Mouse (Mus musculus) macrophage (primary cell): Measurements from ENCODE around the gene Usp3. TPM values are rescaled to one million over a fixed set of nuclear protein-coding genes. Genes with fewer than 3 reads are reported as not detected.

Source experiments
- H3K27ac ChIP-seq: fragments of 350-480 bp; formaldehyde crosslinking; 2 replicates; pipeline ENCODE4 v1.9.0; 2021
- H3K36me3 ChIP-seq: fragments of 350-480 bp; formaldehyde crosslinking; 2 replicates; pipeline ENCODE4 v1.9.0; 2021; ENCODE audit errors: inconsistent target
- H3K4me3 ChIP-seq: fragments of 350-480 bp; formaldehyde crosslinking; 2 replicates; pipeline ENCODE4 v1.9.0; 2021; ENCODE audit errors: inconsistent target
- H3K79me2 ChIP-seq: fragments of 350-480 bp; formaldehyde crosslinking; 2 replicates; pipeline ENCODE4 v1.9.0; 2021; ENCODE audit errors: inconsistent target
- WGBS: methylation state at CpG from one replicate; pipeline ENCODE4 v1.1.7; 2026; ENCODE audit warnings: inconsistent platforms; ENCODE audit not compliant: missing documents; 5-methylcytosine and 5-hydroxymethylcytosine counted together
- polyA plus RNA-seq: library from polyadenylated mRNA; stranded (reverse); fragments of 250-400 nt; gene quantifications from 3 replicates; pipeline ENCODE4 v1.2.4, GENCODE M21; 2018; ENCODE audit warnings: inconsistent platforms
- total RNA-seq, 78 experiments: library from RNA; depleted of rRNA; stranded (reverse); fragments of 250-400 nt; gene quantifications; 1 replicate in 9 of 78; 2 replicates in 24 of 78; 3 replicates in 43 of 78; 4 replicates in 2 of 78; pipeline ENCODE4 v1.2.4; 2018; ENCODE audit warnings: inconsistent platforms in 56 of 78

Gene Usp3
- 100 to 1,000 TPM in 2 of 26 experiments, 10 to 100 TPM in 24; 58.9 to 102 (median 79.8) TPM for total RNA-seq (2018; cell fraction: chromatin; rRNA removed)
- 10 to 100 TPM; 17.1 to 31.7 (median 25.2) TPM for total RNA-seq (2018; cell fraction: cytosol; rRNA removed)
- total RNA-seq (2018; cell fraction: nucleus; rRNA removed) = 10 to 100 TPM; 28.6 to 60.1 (median 44.0) TPM
- 14.6 to 26.5 TPM (median 21.3 TPM) in 3 replicates for polyA plus RNA-seq

GRCm38 (mm10) chr9:66592708-66593612 is at the start of gene Usp3:
Gene Usp3 (minus strand): TSS chr9:66593142.
- Histone ChIP-seq H3K36me3 (no peaks in the 10 kb centered on the region), H3K79me2 (peaks cover 42% of the 10 kb centered on the region), H3K4me3 (peak within 1 kb of the TSS; percentile 80), H3K27ac (peak within 1 kb of the TSS; percentile 89)
- 0% methylated on average over 69 of the region's 73 CpGs for WGBS

GRCm38 (mm10) chr9:66640491-66640890 is 47.5 kb upstream of the Usp3 start:
- no peaks in the 10 kb centered on the region for H3K36me3 ChIP-seq
- H3K79me2 ChIP-seq = no peaks in the 10 kb centered on the region
- no peak overlapping the region for H3K4me3 ChIP-seq
- no peak overlapping the region for H3K27ac ChIP-seq
- WGBS = 69% methylated on average over 7 of the region's 7 CpGs

- Histone ChIP-seq H3K79me2 (no peaks in the 10 kb centered on the region), H3K4me3 (no peak overlapping the region), H3K36me3 (no peaks in the 10 kb centered on the region), H3K27ac (no peak overlapping the region)
- 96% methylated on average over 2 of the region's 2 CpGs for WGBS
These were observed 46.7 kb upstream of the Usp3 start for GRCm38 (mm10) chr9:66639626-66640025.

GRCm38 (mm10) chr9:66632441-66632840 is 39.5 kb upstream of the Usp3 start:
- Histone ChIP-seq H3K36me3 (no peaks in the 10 kb centered on the region), H3K27ac (no peak overlapping the region), H3K79me2 (no peaks in the 10 kb centered on the region), H3K4me3 (no peak overlapping the region)
- 92% methylated on average over 1 of the region's 1 CpGs for WGBS

GRCm38 (mm10) chr9:66630931-66631330 is 38.0 kb upstream of the Usp3 start:
- WGBS = 100% methylated on average over 1 of the region's 1 CpGs
- no peak overlapping the region for H3K4me3 ChIP-seq
- no peaks in the 10 kb centered on the region for H3K36me3 ChIP-seq
- no peaks in the 10 kb centered on the region for H3K79me2 ChIP-seq
- no peak overlapping the region for H3K27ac ChIP-seq

GRCm38 (mm10) chr9:66626661-66627060 is 33.7 kb upstream of the Usp3 start:
- H3K79me2 ChIP-seq = no peaks in the 10 kb centered on the region
- WGBS = 83% methylated on average over 5 of the region's 5 CpGs
- no peak overlapping the region for H3K4me3 ChIP-seq
- no peak overlapping the region for H3K27ac ChIP-seq
- no peaks in the 10 kb centered on the region for H3K36me3 ChIP-seq

- Histone ChIP-seq H3K79me2 (no peaks in the 10 kb centered on the region), H3K4me3 (no peak overlapping the region), H3K27ac (no peak overlapping the region), H3K36me3 (no peaks in the 10 kb centered on the region)
- WGBS = 94% methylated on average over 4 of the region's 4 CpGs
These were observed 33.1 kb upstream of the Usp3 start for GRCm38 (mm10) chr9:66625974-66626530.

GRCm38 (mm10) chr9:66624873-66625272 is 31.9 kb upstream of the Usp3 start:
- Histone ChIP-seq H3K36me3 (no peaks in the 10 kb centered on the region), H3K27ac (no peak overlapping the region), H3K79me2 (no peaks in the 10 kb centered on the region), H3K4me3 (no peak overlapping the region)
- WGBS = 100% methylated on average over 1 of the region's 1 CpGs

- WGBS = no CpG with 5 or more reads among the region's 1 CpGs
- no peak overlapping the region for H3K4me3 ChIP-seq
- H3K79me2 ChIP-seq = no peaks in the 10 kb centered on the region
- no peaks in the 10 kb centered on the region for H3K36me3 ChIP-seq
- no peak overlapping the region for H3K27ac ChIP-seq
These were observed 30.7 kb upstream of the Usp3 start for GRCm38 (mm10) chr9:66623627-66624026.

- no peak overlapping the region for H3K4me3 ChIP-seq
- H3K36me3 ChIP-seq = no peaks in the 10 kb centered on the region
- 42% methylated on average over 6 of the region's 6 CpGs for WGBS
- H3K79me2 ChIP-seq = no peaks in the 10 kb centered on the region
- no peak overlapping the region for H3K27ac ChIP-seq
These were observed 27.6 kb upstream of the Usp3 start for GRCm38 (mm10) chr9:66620581-66620981.

GRCm38 (mm10) chr9:66620055-66620454 is 27.1 kb upstream of the Usp3 start:
- Histone ChIP-seq H3K27ac (no peak overlapping the region), H3K4me3 (no peak overlapping the region), H3K36me3 (no peaks in the 10 kb centered on the region), H3K79me2 (no peaks in the 10 kb centered on the region)
- 80% methylated on average over 1 of the region's 1 CpGs for WGBS

GRCm38 (mm10) chr9:66617812-66618211 is 24.9 kb upstream of the Usp3 start:
- WGBS = 97% methylated on average over 2 of the region's 2 CpGs
- Histone ChIP-seq H3K36me3 (no peaks in the 10 kb centered on the region), H3K4me3 (no peak overlapping the region), H3K79me2 (no peaks in the 10 kb centered on the region), H3K27ac (no peak overlapping the region)

- Histone ChIP-seq H3K36me3 (no peaks in the 10 kb centered on the region), H3K79me2 (no peaks in the 10 kb centered on the region), H3K27ac (no peak overlapping the region), H3K4me3 (no peak overlapping the region)
- 12% methylated on average over 4 of the region's 4 CpGs for WGBS
These were observed 23.9 kb upstream of the Usp3 start for GRCm38 (mm10) chr9:66616858-66617257.

GRCm38 (mm10) chr9:66615141-66615540 is 22.2 kb upstream of the Usp3 start:
- WGBS = 17% methylated on average over 9 of the region's 9 CpGs
- no peaks in the 10 kb centered on the region for H3K36me3 ChIP-seq
- H3K27ac ChIP-seq = no peak overlapping the region
- no peak overlapping the region for H3K4me3 ChIP-seq
- H3K79me2 ChIP-seq = no peaks in the 10 kb centered on the region

GRCm38 (mm10) chr9:66614547-66614946 is 21.6 kb upstream of the Usp3 start:
- no peaks in the 10 kb centered on the region for H3K36me3 ChIP-seq
- no peak overlapping the region for H3K4me3 ChIP-seq
- H3K79me2 ChIP-seq = no peaks in the 10 kb centered on the region
- H3K27ac ChIP-seq = no peak overlapping the region
- 89% methylated on average over 7 of the region's 7 CpGs for WGBS
